Mouse (Mus musculus) frontal cortex, postnatal 36 days (tissue): Measurements from ENCODE around the gene Col9a1.

Experiments used
- DNase-seq, 2 experiments: peaks; one replicate each; pipeline ENCODE4 v3.0.0; 2022; ENCODE audit warnings: low spot score in 2 of 2

The Col9a1 gene

GRCm38 (mm10) chr1:24177224-24177851 lies at the start of gene Col9a1:
Gene Col9a1 (plus strand): TSS chr1:24177610.
- no peak for DNase-seq

GRCm38 (mm10) chr1:24127866-24128265 lies 49.5 kb upstream of the Col9a1 start:
- no peak for DNase-seq

GRCm38 (mm10) chr1:24133853-24134252 lies 43.6 kb upstream of the Col9a1 start:
- DNase-seq = no peak

- DNase-seq = no peak
Measured at GRCm38 (mm10) chr1:24134792-24135191, 42.6 kb upstream of the Col9a1 start.

GRCm38 (mm10) chr1:24137133-24137532 lies 40.3 kb upstream of the Col9a1 start:
- DNase-seq = peak; percentile 74 to 78

GRCm38 (mm10) chr1:24140555-24140954 lies 36.9 kb upstream of the Col9a1 start:
- no peak for DNase-seq

- DNase-seq = no peak
Measured at GRCm38 (mm10) chr1:24143504-24143903, 33.9 kb upstream of the Col9a1 start.

- no peak for DNase-seq
Measured at GRCm38 (mm10) chr1:24157751-24158150, 19.7 kb upstream of the Col9a1 start.

- no peak for DNase-seq
Measured at GRCm38 (mm10) chr1:24169410-24169809, 8.0 kb upstream of the Col9a1 start.

GRCm38 (mm10) chr1:24171205-24171866 lies 6.1 kb upstream of the Col9a1 start:
- DNase-seq = peak; percentile 49 to 72

- no peak for DNase-seq
Measured at GRCm38 (mm10) chr1:24171898-24172297, 5.5 kb upstream of the Col9a1 start.

- DNase-seq = no peak
Measured at GRCm38 (mm10) chr1:24172656-24173055, 4.8 kb upstream of the Col9a1 start.

- DNase-seq = no peak
Measured at GRCm38 (mm10) chr1:24175761-24176160, 1.6 kb upstream of the Col9a1 start.

GRCm38 (mm10) chr1:24179856-24180255 lies 2.4 kb downstream of the Col9a1 start:
- DNase-seq = no peak

- DNase-seq = peak in 1 of 2 experiments; percentile 24
Measured at GRCm38 (mm10) chr1:24184981-24185380, 7.6 kb downstream of the Col9a1 start.

GRCm38 (mm10) chr1:24186964-24187363 lies 9.6 kb downstream of the Col9a1 start:
- no peak for DNase-seq

- no peak for DNase-seq
Measured at GRCm38 (mm10) chr1:24191668-24192067, 14.3 kb downstream of the Col9a1 start.

GRCm38 (mm10) chr1:24194111-24194510 lies 16.7 kb downstream of the Col9a1 start:
- DNase-seq = no peak

- no peak for DNase-seq
Measured at GRCm38 (mm10) chr1:24195070-24195840, 17.8 kb downstream of the Col9a1 start.

- no peak for DNase-seq
Measured at GRCm38 (mm10) chr1:24195951-24196517, 18.6 kb downstream of the Col9a1 start.

- DNase-seq = no peak
Measured at GRCm38 (mm10) chr1:24211621-24212385, 34.4 kb downstream of the Col9a1 start.

- DNase-seq = peak in 1 of 2 experiments; percentile 35
Measured at GRCm38 (mm10) chr1:24219041-24219440, 41.6 kb downstream of the Col9a1 start.
